Mouse (Mus musculus): ENCODE measurements around the gene Homer2.

- TF ChIP-seq EP300 (IDR thresholded peaks at IDR 0.05; ENCODE audit: low read length): no peak
- no peak for TF ChIP-seq USF1 (IDR thresholded peaks at IDR 0.05; ENCODE audit: low read depth, low read length)
- no peak for TF ChIP-seq POLR2A (IDR thresholded peaks at IDR 0.05; ENCODE audit: low read depth, low read length)
- no peak for TF ChIP-seq MAX (IDR thresholded peaks at IDR 0.05; ENCODE audit: low read length)
- no peak for TF ChIP-seq UBTF (IDR thresholded peaks at IDR 0.05; ENCODE audit: low read depth, low read length)
Observed at GRCm38 (mm10) chr7:81622793-81623192, 84.5 kb downstream of the Homer2 start.
